Mouse (Mus musculus): Measurements from ENCODE around the gene Enox1.

- no peak for TF ChIP-seq CTCF (IDR thresholded peaks at IDR 0.05; ENCODE audit: insufficient read depth, low read length)
- TF ChIP-seq POLR2A (IDR thresholded peaks at IDR 0.05; ENCODE audit: borderline replicate concordance, extremely low read depth, low read depth, low read length), result no peak
Observed at GRCm38 (mm10) chr14:77618131-77618805, 461.7 kb downstream of the Enox1 start.
